Mouse (Mus musculus) kidney, embryonic 15.5 days (tissue): Measurements from ENCODE around the gene Klhl32. TPM values are rescaled to one million over a fixed set of nuclear protein-coding genes. Genes with fewer than 3 reads are reported as not detected.
"Not testable (repeated sequence)": the region's sequence is repeated elsewhere in the genome, so short reads cannot be mapped to it uniquely, and the experiment has no call there.

ENCODE experiments used
- ATAC-seq: fragments of 200-750 bp; cut with Nextera tagmentation; replicated peaks from 2 replicates; pipeline ENCODE4 v1.8.0; 2017; ENCODE audit warnings: moderate TSS enrichment; ENCODE audit not compliant: low FRiP score
- H3K27ac ChIP-seq: fragments of 300-500 bp; sonication (generic); 2 replicates; pipeline ENCODE4 v1.5.1; 2015; ENCODE audit warnings: mild to moderate bottlenecking, inconsistent platforms
- H3K27me3 ChIP-seq: fragments of 300-500 bp; sonication (generic); 2 replicates; pipeline ENCODE4 v1.6.1; 2015; ENCODE audit warnings: inconsistent platforms
- H3K36me3 ChIP-seq: fragments of 300-500 bp; sonication (generic); 2 replicates; pipeline ENCODE4 v1.6.1; 2015; ENCODE audit warnings: inconsistent platforms
- H3K4me1 ChIP-seq: fragments of 300-500 bp; sonication (generic); 2 replicates; pipeline ENCODE4 v1.6.1; 2015; ENCODE audit warnings: inconsistent platforms
- H3K4me2 ChIP-seq: fragments of 300-500 bp; sonication (generic); 2 replicates; pipeline ENCODE4 v1.6.1; 2015; ENCODE audit warnings: moderate library complexity, mild to moderate bottlenecking, inconsistent platforms
- H3K4me3 ChIP-seq: fragments of 300-500 bp; sonication (generic); replicated peaks from 2 replicates; pipeline ENCODE4 v1.5.1; 2015; ENCODE audit warnings: mild to moderate bottlenecking, inconsistent platforms
- H3K9ac ChIP-seq: fragments of 300-500 bp; sonication (generic); 2 replicates; pipeline ENCODE4 v1.6.1; 2015; ENCODE audit warnings: mild to moderate bottlenecking, inconsistent platforms
- H3K9me3 ChIP-seq: fragments of 300-500 bp; sonication (generic); replicated peaks from 2 replicates; pipeline ENCODE4 v1.6.1; 2016; ENCODE audit warnings: inconsistent platforms
- WGBS: fragments of 180-500 bp; shearing (Covaris S2); methylation state at CpG from one replicate; pipeline ENCODE4 v1.1.7; 2015; ENCODE audit warnings: mixed read lengths; 5-methylcytosine and 5-hydroxymethylcytosine counted together
- polyA plus RNA-seq: library from polyadenylated mRNA; unstranded; fragments of >200 nt; fragmentation: Nextera tagmentation; extraction: Ambion mirVana; gene quantifications from 2 replicates; pipeline ENCODE4 v1.2.1, GENCODE M21; 2015

Klhl32 gene
- polyA plus RNA-seq, 1 experiment from 2014 or later: 3.1 TPM

DNA sequence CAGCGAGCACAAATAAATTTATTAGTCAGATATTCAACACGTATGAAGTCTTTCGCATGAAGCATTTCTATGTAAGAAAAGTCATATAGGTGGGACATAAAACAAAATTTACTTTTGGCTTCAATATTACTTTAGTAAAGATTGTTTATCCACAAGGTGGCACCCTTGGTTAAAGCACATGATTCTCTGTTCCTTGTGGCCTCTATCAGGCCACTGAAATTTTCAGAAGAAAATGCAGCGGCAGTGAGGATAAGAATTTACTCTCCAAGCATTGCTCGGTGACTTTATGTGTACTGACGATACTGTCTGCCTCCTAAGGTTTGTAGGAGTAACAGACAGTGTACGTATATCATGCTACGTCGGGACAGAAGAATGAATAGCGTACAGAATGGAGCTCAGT is 136.6 kb downstream of the Klhl32 start:
- Histone ChIP-seq H3K9ac (no peak overlapping the region), H3K36me3 (no peaks in the 10 kb centered on the region), H3K4me1 (no peaks in the 10 kb centered on the region), H3K9me3 (no peaks in the 10 kb centered on the region), H3K4me3 (no peak overlapping the region), H3K4me2 (no peak overlapping the region), H3K27ac (no peak overlapping the region), H3K27me3 (no peaks in the 10 kb centered on the region)
- no peak for ATAC-seq
- 80% methylated on average over 10 of the region's 10 CpGs for whole genome bisulfite sequencing

DNA sequence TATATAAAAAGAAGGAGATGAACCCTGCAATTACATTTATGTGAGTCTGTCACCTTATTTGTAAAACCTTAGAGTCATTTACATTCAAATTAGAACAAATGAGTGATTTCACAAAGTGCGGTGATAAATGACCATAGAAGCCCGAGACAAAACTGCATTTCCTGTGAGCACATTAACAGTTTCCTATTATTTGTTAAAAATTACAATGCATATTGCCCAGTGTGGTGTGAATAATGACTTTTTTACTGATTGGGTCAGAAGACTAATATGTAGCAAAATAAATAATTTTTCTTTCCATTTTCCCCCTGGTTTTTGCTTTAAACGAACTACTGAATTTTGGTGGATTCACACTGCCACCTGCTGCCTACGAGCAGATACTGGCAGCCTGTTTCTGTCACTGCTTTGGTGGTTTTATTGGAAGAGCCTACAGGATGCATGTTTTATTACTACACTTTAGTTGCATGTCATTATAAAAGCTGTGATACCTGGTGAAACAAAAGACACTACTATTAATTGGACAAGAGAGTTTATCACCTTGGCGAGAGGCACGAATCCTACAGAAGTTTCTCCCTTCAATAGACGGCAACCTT is 152.3 kb downstream of the Klhl32 start:
- Histone ChIP-seq H3K4me2 (no peak overlapping the region), H3K36me3 (no peaks in the 10 kb centered on the region), H3K4me3 (no peak overlapping the region), H3K27ac (no peak overlapping the region), H3K4me1 (no peaks in the 10 kb centered on the region), H3K9ac (no peak overlapping the region), H3K27me3 (no peaks in the 10 kb centered on the region), H3K9me3 (no peaks in the 10 kb centered on the region)
- ATAC-seq: no peak
- WGBS: 62% methylated on average over 7 of the region's 7 CpGs

DNA sequence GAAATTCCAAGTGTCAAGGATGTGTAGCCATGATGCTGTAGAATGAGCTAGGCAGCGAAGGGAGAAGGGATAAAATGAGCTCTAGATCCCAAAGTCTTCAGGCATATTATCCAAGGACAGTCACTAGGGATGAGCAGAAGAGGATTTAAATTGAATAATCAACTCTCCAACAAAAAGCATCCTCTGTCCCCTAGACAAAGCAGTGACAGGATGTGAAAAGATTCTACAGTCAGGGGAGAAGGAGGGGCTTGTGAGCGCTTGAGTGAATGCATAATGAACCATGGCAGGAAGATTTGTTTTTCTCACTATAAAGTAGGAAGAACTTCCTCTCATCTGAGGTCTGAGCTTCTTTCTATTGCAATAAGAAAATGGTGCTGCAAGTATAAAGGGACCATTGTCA is 170.8 kb downstream of the Klhl32 start:
- ATAC-seq: no peak
- H3K4me2 ChIP-seq: no peak overlapping the region
- no peaks in the 10 kb centered on the region for H3K9me3 ChIP-seq
- H3K36me3 ChIP-seq: no peaks in the 10 kb centered on the region
- H3K9ac ChIP-seq: no peak overlapping the region
- H3K27ac ChIP-seq: no peak overlapping the region
- H3K4me3 ChIP-seq: no peak overlapping the region
- H3K4me1 ChIP-seq: no peaks in the 10 kb centered on the region
- 81% methylated on average over 2 of the region's 2 CpGs for WGBS
- no peaks in the 10 kb centered on the region for H3K27me3 ChIP-seq

DNA sequence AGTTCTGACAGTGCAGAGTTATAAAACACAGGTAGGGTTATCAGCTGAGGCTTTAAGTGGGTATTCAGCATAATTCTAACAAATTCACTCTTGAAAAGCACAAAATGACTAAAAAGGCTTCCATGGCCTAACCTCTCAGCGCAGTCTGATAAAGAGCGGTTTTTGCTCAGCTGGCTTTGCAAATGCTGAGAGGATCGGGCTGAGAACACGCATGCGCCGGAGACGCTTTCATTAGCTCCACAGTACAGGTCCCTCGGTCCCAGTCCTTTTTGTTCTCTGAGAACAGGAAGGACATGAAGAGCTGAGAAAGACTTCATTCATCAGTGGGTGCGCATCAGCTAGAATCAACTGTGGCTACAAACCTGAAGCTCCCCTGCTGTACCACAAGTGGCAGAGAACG is 180.9 kb downstream of the Klhl32 start:
- 92% methylated on average over 10 of the region's 10 CpGs for WGBS

DNA sequence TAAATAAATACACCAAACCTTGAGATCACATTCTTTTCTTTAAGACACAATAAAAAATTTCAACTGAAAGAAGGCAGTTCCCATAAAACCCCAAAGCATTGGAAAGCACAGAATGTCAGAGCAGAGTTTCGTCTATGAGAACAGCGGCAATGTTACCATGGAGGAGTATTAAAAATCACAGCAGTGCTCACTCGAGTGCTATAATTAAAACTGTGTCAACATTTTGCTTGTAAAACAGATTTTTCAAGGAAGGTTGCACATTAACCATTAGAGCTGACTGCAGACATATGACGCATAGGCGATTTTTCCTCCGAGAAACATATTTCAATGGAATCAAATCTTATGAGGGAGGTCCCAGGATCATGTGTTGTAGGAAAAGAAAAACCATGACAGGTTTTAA is 191.7 kb downstream of the Klhl32 start:
- Histone ChIP-seq H3K9ac (no peak overlapping the region), H3K4me2 (no peak overlapping the region), H3K4me1 (no peaks in the 10 kb centered on the region), H3K27ac (no peak overlapping the region), H3K4me3 (no peak overlapping the region), H3K9me3 (no peaks in the 10 kb centered on the region), H3K27me3 (no peaks in the 10 kb centered on the region), H3K36me3 (no peaks in the 10 kb centered on the region)
- 80% methylated on average over 6 of the region's 6 CpGs for WGBS
- ATAC-seq: no peak

More for the DNA sequence above, 180.9 kb downstream of the Klhl32 start:
- Histone ChIP-seq H3K27me3 (no peaks in the 10 kb centered on the region), H3K4me3 (no peak overlapping the region), H3K9ac (no peak overlapping the region), H3K4me1 (no peaks in the 10 kb centered on the region), H3K36me3 (no peaks in the 10 kb centered on the region), H3K9me3 (no peaks in the 10 kb centered on the region), H3K27ac (no peak overlapping the region), H3K4me2 (no peak overlapping the region)
- ATAC-seq: no peak

DNA sequence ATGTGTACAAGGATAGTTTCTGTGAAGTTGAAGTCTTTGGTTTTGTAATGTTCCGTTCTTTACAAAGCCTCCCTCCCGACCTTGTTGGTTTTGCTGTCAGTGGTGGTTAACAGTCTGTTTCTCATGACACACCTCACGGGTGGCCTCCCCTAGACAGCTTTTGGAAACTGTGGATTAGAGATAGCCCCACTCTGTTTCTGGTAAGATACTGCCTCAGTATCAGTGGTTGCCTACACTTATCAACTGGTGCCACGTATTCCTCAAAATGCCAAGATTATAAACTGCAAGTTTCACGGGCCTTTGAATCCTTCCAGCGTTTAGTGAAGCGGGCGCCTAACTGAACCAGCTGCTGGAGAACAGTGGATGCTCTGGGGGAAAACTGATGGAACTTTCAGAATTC is 206.2 kb downstream of the Klhl32 start:
- H3K4me2 ChIP-seq, H3K27me3 ChIP-seq, H3K36me3 ChIP-seq, H3K9ac ChIP-seq, H3K27ac ChIP-seq, H3K9me3 ChIP-seq, ATAC-seq, H3K4me1 ChIP-seq, H3K4me3 ChIP-seq: not testable (repeated sequence)
- 88% methylated on average over 7 of the region's 8 CpGs for WGBS

DNA sequence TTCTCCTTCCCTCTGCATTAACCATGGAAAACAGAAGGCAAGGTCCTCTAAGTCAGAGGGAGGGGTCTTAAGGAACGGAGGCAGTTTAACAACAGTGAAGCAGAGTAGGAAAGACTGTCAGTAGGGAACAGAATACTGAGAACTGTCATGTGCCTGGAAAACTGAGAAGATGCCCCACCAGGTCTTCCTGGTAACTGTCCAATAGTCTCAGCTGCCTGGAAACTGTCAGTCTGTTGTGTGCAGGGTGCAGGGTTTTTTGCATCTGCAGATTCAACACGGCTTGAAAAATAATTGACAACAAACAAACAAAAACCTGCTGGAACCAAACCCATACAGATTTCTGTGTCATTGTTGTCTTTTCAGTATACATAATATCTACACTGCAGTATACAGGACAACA is 208.6 kb downstream of the Klhl32 start:
- Histone ChIP-seq H3K9ac (no peak overlapping the region), H3K27ac (no peak overlapping the region), H3K9me3 (no peaks in the 10 kb centered on the region), H3K4me2 (no peak overlapping the region), H3K27me3 (no peaks in the 10 kb centered on the region), H3K4me3 (no peak overlapping the region), H3K4me1 (no peaks in the 10 kb centered on the region), H3K36me3 (no peaks in the 10 kb centered on the region)
- 89% methylated on average over 2 of the region's 2 CpGs for WGBS
- ATAC-seq: no peak

DNA sequence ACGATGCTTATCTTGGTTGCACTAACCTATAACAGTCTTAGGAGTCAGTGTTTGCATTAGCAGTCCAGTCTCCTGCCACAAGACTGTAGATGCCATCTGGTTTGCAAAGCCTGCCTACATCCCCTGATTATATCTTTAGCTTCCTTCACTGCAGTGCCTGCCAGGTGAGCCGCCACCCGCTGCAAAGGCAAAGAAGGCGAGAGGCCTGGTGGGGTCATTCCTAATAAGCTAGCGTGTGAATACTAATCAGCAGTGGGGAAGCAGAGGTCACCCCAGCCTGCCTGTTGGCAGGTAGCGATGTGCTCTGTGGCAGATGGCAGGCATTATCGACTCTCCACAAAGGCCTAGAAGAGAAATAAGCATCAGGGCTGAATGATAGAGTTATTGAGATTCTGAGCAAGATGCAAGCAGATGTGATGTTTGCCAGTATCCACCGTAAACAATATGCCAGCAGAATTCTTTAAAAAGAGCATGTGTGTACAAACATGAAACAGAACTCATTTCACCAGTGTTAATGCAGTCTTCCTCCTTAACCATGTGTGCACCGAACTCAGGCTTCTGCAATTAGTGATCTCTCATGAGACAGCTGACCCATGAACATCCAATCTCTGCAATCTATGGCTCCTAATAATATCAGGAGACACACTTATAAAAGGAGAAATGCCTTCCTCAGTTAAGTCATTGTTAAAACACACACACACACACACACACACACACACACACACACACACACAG is 219.6 kb downstream of the Klhl32 start:
- Histone ChIP-seq H3K27ac (no peak overlapping the region), H3K9ac (no peak overlapping the region), H3K4me3 (no peak overlapping the region), H3K36me3 (no peaks in the 10 kb centered on the region), H3K4me2 (no peak overlapping the region), H3K9me3 (no peaks in the 10 kb centered on the region), H3K4me1 (no peaks in the 10 kb centered on the region), H3K27me3 (no peaks in the 10 kb centered on the region)
- WGBS: 74% methylated on average over 9 of the region's 9 CpGs
- ATAC-seq: 0 out of 2 replicates have a peak, but pooled peaks have one; percentile 54

DNA sequence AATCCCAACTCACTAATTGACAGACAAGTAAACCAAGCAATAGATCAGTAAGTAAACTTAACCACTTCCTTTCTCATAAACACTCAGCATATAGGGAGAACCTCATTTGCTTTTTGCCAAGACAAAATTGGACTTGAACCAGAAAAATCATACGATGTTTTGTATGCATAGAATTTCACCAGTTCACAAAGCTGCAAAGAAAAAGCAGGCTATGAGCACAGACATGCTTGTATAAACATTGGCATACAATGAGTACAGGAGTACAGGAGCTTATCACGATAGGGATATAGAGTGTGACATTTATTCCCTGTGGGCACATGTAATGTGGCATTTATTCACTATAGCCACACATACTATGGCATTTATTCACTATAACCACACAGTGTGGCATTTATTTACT is 220.5 kb downstream of the Klhl32 start:
- Histone ChIP-seq H3K27me3 (no peaks in the 10 kb centered on the region), H3K9ac (no peak overlapping the region), H3K4me3 (no peak overlapping the region), H3K27ac (no peak overlapping the region), H3K4me2 (no peak overlapping the region), H3K36me3 (no peaks in the 10 kb centered on the region), H3K4me1 (no peaks in the 10 kb centered on the region), H3K9me3 (no peaks in the 10 kb centered on the region)
- 70% methylated on average over 2 of the region's 2 CpGs for WGBS
- no peak for ATAC-seq

DNA sequence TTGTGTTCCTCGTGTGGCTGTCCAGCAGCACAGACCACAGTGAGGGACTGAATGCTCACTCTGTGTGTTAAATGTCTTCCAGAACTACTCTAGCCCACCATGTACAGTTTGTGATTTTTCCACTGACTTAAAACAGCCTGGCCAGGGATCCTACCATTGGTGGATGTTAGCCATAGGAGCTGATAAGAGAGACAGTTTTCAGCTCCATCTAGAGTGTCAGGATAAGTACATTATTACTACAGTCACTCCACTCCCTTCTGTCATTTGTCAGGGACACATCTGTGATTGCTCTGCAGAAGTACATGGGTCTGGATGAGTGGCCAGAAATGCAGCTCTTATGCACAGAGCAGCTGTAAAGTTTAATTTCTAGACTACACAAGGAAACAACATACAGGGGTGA is 223.1 kb downstream of the Klhl32 start:
- no peak for ATAC-seq

DNA sequence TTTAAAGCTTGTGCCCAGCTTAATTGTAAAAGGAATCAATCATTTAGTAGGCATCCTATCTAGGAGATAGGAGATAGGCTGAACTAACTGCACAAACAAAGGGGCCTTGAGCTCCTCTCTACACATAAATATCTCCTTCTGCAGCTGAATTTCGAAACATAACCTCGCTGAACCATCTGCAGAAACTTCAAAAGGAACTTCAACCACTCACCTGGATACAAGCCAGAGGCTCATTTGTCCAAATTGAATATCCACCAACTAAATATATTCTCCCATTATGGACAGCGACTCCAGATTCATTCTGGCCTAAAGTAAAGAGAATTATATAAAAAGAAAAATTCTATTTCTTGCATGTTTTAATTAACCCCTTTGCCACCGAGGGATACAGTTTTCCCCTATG is 224.2 kb downstream of the Klhl32 start:
- H3K27ac ChIP-seq: no peak overlapping the region
- ATAC-seq: no peak
- 64% methylated on average over 4 of the region's 4 CpGs for WGBS
- no peak overlapping the region for H3K4me3 ChIP-seq
- no peak overlapping the region for H3K9ac ChIP-seq
- H3K36me3 ChIP-seq: no peaks in the 10 kb centered on the region
- no peak overlapping the region for H3K4me2 ChIP-seq
- no peaks in the 10 kb centered on the region for H3K27me3 ChIP-seq
- H3K9me3 ChIP-seq: no peaks in the 10 kb centered on the region
- no peaks in the 10 kb centered on the region for H3K4me1 ChIP-seq

More for the DNA sequence above, 223.1 kb downstream of the Klhl32 start:
- WGBS: 57% methylated on average over 1 of the region's 1 CpGs
- Histone ChIP-seq H3K9ac (no peak overlapping the region), H3K27ac (no peak overlapping the region), H3K9me3 (no peaks in the 10 kb centered on the region), H3K27me3 (no peaks in the 10 kb centered on the region), H3K4me2 (no peak overlapping the region), H3K36me3 (no peaks in the 10 kb centered on the region), H3K4me3 (no peak overlapping the region), H3K4me1 (no peaks in the 10 kb centered on the region)

DNA sequence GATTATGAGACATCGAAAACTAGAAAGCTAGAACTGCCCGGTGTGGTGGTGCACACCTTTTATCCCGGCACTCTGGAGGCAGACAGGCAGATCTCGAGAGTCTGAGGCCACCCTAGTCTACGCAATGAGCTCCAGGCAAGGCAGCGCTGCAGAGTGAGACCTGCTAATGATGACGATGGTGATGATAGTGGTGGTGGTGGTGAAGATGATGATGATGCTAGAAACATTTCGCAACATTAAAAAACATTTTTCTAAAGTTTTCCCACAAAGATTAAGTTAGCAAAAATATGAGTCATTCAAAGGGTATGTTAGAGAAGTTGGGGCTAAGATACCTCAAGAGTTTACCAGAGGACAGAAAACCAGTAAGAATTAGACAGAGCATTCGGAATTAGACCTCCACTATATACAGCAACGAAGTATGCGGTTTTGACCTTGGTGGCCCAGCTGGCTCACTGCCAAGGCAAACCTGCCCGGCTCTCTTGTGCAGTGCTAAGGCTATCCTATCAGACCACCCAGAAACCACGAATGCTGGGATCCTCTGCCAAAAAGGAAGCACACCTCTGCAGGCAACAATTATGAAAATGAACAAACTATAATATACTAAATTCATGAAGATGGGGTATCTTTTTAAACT is 224.9 kb downstream of the Klhl32 start:
- H3K27me3 ChIP-seq: no peaks in the 10 kb centered on the region
- no peaks in the 10 kb centered on the region for H3K36me3 ChIP-seq
- no peak overlapping the region for H3K4me2 ChIP-seq
- ATAC-seq: no peak
- no peak overlapping the region for H3K27ac ChIP-seq
- H3K4me1 ChIP-seq: no peaks in the 10 kb centered on the region
- WGBS: 70% methylated on average over 13 of the region's 13 CpGs
- H3K9ac ChIP-seq: no peak overlapping the region
- no peaks in the 10 kb centered on the region for H3K9me3 ChIP-seq
- no peak overlapping the region for H3K4me3 ChIP-seq
